Mouse (Mus musculus): ENCODE data around the gene Trpm8. TPM values are rescaled to one million over a fixed set of nuclear protein-coding genes. Genes with fewer than 3 reads are reported as not detected.
A peak's percentile ranks its signal among the peaks of the same experiment; 100 is the strongest.

Trpm8 gene
- polyA plus RNA-seq, 1 experiment from 2014 or later = 0.14 TPM

DNA sequence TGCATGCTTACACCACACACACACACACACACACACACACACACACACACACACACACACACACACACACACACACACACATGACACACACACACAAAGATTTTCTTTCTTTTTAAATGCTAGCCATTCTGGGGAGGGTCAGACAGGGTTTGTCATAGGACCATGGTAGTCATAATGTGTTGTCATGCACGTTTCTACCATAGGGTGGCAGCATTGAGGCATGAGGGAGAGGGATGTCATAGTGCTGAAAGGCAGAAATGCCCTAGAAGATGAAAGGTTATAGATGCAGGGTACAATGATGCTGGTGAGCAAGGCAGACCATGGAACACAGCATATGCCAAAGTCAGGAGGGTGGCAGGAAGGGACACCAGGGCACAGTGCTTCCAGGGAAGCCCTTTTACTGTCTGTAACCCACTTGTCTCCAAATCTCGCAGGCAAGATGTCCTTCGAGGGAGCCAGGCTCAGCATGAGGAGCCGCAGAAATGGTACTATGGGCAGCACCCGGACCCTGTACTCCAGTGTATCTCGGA is 41.1 kb downstream of the Trpm8 start:
- H3K27me3 ChIP-seq (ENCODE audit: control insufficient read depth, insufficient read depth, low read length) = no peaks in the 10 kb centered on the region
- H3K36me3 ChIP-seq (ENCODE audit: control insufficient read depth, insufficient read depth, low read length) = no peaks in the 10 kb centered on the region
- no peaks in the 10 kb centered on the region for H3K9me3 ChIP-seq (ENCODE audit: control insufficient read depth, low read length)
- H3K27ac ChIP-seq (replicated peaks; ENCODE audit: low read depth, low read length) = no peak overlapping the region
- no peak overlapping the region for H3K4me3 ChIP-seq (replicated peaks; ENCODE audit: low read depth, low read length)
- no peak overlapping the region for H3K9ac ChIP-seq (replicated peaks; ENCODE audit: low read length)
- ATAC-seq (ENCODE audit: low FRiP score, low TSS enrichment) (no peak), DNase-seq (peak; percentile 77)
- H3K4me2 ChIP-seq (ENCODE audit: low read length) = no peak overlapping the region
- H3K4me1 ChIP-seq (ENCODE audit: control insufficient read depth, insufficient read depth, low read length) = no peaks in the 10 kb centered on the region
- WGBS = 77% methylated on average over 6 of the region's 6 CpGs

DNA sequence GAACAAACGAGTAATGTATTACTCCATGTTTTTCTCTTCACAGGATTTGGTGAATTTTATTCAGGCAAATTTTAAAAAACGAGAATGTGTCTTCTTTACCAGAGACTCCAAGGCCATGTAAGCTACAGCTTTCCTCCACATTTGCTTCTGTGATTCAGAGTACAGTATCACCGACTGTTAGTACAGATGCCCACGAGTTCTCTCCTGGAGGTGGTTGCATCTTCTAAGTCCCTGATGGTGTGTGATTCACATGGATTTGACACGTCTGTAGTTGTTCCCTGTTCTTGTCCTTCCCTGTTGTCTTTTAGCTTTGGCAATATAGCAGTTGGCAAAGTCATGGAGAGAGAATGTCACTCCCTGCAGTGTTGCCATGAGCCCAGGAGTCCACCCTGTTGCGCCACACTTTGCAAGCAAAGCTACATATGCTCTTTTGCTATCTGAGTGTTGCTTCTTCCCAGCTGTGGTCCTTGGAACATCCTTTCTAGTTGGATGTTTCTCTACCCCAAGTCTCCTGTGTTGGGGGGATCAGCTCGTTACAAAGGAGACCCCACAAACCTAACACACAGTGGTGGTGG is 43.4 kb downstream of the Trpm8 start:
- Histone ChIP-seq H3K9ac (replicated peaks; ENCODE audit: low read length) (no peak overlapping the region), H3K4me1 (ENCODE audit: control insufficient read depth, insufficient read depth, low read length) (no peaks in the 10 kb centered on the region), H3K27me3 (ENCODE audit: control insufficient read depth, insufficient read depth, low read length) (no peaks in the 10 kb centered on the region), H3K9me3 (ENCODE audit: control insufficient read depth, low read length) (no peaks in the 10 kb centered on the region), H3K36me3 (ENCODE audit: control insufficient read depth, insufficient read depth, low read length) (no peaks in the 10 kb centered on the region), H3K27ac (replicated peaks; ENCODE audit: low read depth, low read length) (no peak overlapping the region), H3K4me2 (ENCODE audit: low read length) (no peak overlapping the region), H3K4me3 (replicated peaks; ENCODE audit: low read depth, low read length) (no peak overlapping the region)
- DNase-seq (no peak), ATAC-seq (ENCODE audit: low FRiP score, low TSS enrichment) (no peak)
- 75% methylated on average over 7 of the region's 7 CpGs for WGBS

DNA sequence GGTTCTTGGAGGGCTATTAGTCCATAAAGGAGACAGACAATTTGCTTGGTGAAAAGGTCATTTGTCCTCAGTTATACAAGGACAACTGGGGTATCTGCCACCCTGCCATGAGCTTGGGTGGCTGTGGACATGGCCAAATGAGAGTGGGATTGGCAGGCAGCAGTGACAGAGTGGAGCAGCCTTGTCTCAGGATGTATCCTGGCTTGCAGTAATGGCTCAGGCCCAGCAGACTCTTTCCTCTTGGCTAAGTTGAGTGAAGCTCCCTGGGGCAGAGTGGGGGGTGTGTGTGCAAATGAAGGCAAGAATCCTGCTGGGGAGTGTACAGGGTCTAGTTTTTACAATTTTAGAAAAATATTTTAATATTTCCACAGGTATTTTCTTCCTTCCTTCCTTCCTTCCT is 44.7 kb downstream of the Trpm8 start:
- H3K9ac ChIP-seq (replicated peaks; ENCODE audit: low read length) = no peak overlapping the region
- H3K27ac ChIP-seq (replicated peaks; ENCODE audit: low read depth, low read length) = no peak overlapping the region
- no peak for DNase-seq
- no peaks in the 10 kb centered on the region for H3K9me3 ChIP-seq (ENCODE audit: control insufficient read depth, low read length)
- no peaks in the 10 kb centered on the region for H3K36me3 ChIP-seq (ENCODE audit: control insufficient read depth, insufficient read depth, low read length)
- no peak overlapping the region for H3K4me3 ChIP-seq (replicated peaks; ENCODE audit: low read depth, low read length)
- H3K27me3 ChIP-seq (ENCODE audit: control insufficient read depth, insufficient read depth, low read length) = no peaks in the 10 kb centered on the region
- no peaks in the 10 kb centered on the region for H3K4me1 ChIP-seq (ENCODE audit: control insufficient read depth, insufficient read depth, low read length)
- no peak for ATAC-seq (ENCODE audit: low FRiP score, low TSS enrichment)
- no peak overlapping the region for H3K4me2 ChIP-seq (ENCODE audit: low read length)

DNA sequence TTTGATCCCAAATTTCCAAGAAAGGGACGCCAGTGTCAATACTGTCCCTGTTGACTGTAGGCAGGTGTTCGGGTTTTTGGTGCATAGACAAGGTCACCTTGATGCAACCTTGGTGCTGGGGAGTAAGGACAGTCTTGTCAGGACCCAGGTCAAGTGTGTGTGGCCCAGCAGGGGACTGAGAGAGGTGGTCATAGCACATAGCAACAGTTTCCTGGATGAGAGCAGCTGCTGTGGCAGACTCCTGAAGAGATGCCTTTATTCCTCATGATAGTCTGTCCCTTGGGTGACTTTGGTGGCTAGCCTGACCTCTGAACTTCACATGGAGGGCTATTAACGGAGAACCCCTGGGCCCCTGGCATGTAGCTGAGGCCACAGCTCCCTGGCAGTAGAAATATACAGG is 45.6 kb downstream of the Trpm8 start:
- DNase-seq (no peak), ATAC-seq (ENCODE audit: low FRiP score, low TSS enrichment) (no peak)
- H3K9me3 ChIP-seq (ENCODE audit: control insufficient read depth, low read length) = no peaks in the 10 kb centered on the region
- 73% methylated on average over 3 of the region's 3 CpGs for WGBS
- no peaks in the 10 kb centered on the region for H3K27me3 ChIP-seq (ENCODE audit: control insufficient read depth, insufficient read depth, low read length)
- H3K36me3 ChIP-seq (ENCODE audit: control insufficient read depth, insufficient read depth, low read length) = no peaks in the 10 kb centered on the region
- no peak overlapping the region for H3K9ac ChIP-seq (replicated peaks; ENCODE audit: low read length)
- no peak overlapping the region for H3K27ac ChIP-seq (replicated peaks; ENCODE audit: low read depth, low read length)
- no peak overlapping the region for H3K4me2 ChIP-seq (ENCODE audit: low read length)
- H3K4me3 ChIP-seq (replicated peaks; ENCODE audit: low read depth, low read length) = no peak overlapping the region
- H3K4me1 ChIP-seq (ENCODE audit: control insufficient read depth, insufficient read depth, low read length) = no peaks in the 10 kb centered on the region

DNA sequence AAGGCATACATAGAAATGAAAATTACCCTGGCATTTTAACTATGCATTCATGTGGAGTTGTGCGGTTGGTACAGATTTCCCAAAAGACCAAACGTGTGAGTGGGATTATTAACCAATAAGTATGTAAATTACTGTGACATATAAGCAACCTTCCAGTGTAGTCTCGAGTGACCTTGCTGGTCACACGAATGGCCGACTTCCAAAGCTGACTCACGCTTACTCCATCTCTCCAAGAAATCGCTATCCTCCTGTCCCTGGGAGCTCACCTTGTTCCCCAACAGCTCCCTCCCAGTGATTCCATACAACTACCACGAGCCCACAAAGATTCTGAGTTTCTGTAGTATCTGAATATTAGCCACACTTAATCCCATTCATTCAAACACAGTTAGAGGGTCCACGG is 62.0 kb downstream of the Trpm8 start:
- peak; percentile 24 for DNase-seq
- H3K36me3 ChIP-seq (ENCODE audit: control insufficient read depth, insufficient read depth, low read length) = no peaks in the 10 kb centered on the region

DNA sequence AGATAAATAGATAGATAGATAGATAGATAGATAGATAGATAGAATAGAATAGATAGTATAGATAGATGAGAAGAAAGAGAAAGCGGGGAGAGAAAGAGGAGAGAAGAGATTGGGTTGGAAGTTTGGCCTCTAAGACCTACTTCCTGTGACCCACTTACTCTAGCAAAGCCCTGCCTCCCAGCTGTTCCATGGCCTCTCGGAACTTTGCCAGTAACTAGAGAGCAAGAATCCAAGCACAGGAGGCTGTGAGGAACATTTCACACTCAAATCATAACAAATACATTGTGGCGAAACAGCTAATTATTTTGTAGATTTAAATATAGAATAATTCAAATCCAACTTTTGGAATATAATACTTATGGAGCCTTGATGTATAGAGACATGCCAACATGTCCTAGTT is 65.2 kb downstream of the Trpm8 start:
- Histone ChIP-seq H3K4me1 (ENCODE audit: control insufficient read depth, insufficient read depth, low read length) (no peaks in the 10 kb centered on the region), H3K9ac (replicated peaks; ENCODE audit: low read length) (no peak overlapping the region), H3K4me2 (ENCODE audit: low read length) (no peak overlapping the region), H3K4me3 (replicated peaks; ENCODE audit: low read depth, low read length) (no peak overlapping the region), H3K9me3 (ENCODE audit: control insufficient read depth, low read length) (no peaks in the 10 kb centered on the region), H3K36me3 (ENCODE audit: control insufficient read depth, insufficient read depth, low read length) (no peaks in the 10 kb centered on the region), H3K27me3 (ENCODE audit: control insufficient read depth, insufficient read depth, low read length) (no peaks in the 10 kb centered on the region), H3K27ac (replicated peaks; ENCODE audit: low read depth, low read length) (no peak overlapping the region)
- 90% methylated on average over 3 of the region's 3 CpGs for WGBS
- no peak for DNase-seq
- ATAC-seq (ENCODE audit: low FRiP score, low TSS enrichment) = no peak

More for the DNA sequence above, 62.0 kb downstream of the Trpm8 start:
- no peaks in the 10 kb centered on the region for H3K27me3 ChIP-seq (ENCODE audit: control insufficient read depth, insufficient read depth, low read length)
- H3K4me3 ChIP-seq (replicated peaks; ENCODE audit: low read depth, low read length) = no peak overlapping the region
- no peak overlapping the region for H3K9ac ChIP-seq (replicated peaks; ENCODE audit: low read length)
- no peak for ATAC-seq (ENCODE audit: low FRiP score, low TSS enrichment)
- WGBS = 63% methylated on average over 9 of the region's 9 CpGs
- no peak overlapping the region for H3K4me2 ChIP-seq (ENCODE audit: low read length)
- H3K9me3 ChIP-seq (ENCODE audit: control insufficient read depth, low read length) = no peaks in the 10 kb centered on the region
- H3K4me1 ChIP-seq (ENCODE audit: control insufficient read depth, insufficient read depth, low read length) = no peaks in the 10 kb centered on the region
- no peak overlapping the region for H3K27ac ChIP-seq (replicated peaks; ENCODE audit: low read depth, low read length)

DNA sequence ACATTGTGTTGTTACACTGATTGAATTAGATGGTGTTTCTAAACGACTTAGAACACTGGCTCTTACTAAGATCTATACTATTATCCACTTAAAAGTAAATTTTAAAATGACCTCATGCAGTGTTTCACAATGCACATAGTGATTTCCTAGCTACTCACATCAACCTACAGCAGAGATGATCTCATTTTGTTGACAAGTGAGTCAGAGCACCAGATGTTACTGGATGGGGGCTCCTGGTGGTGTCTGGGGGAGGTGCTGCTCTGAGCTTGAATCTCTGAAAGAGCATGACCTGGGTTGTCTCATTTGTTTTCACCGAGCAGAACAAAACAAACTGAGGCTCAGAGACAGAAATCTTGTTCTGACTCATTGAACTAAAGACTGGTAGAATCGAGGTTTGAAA is 68.1 kb downstream of the Trpm8 start:
- DNase-seq = no peak
- ATAC-seq (ENCODE audit: low FRiP score, low TSS enrichment) = no peak
- H3K36me3 ChIP-seq (ENCODE audit: control insufficient read depth, insufficient read depth, low read length) = no peaks in the 10 kb centered on the region
- no peaks in the 10 kb centered on the region for H3K4me1 ChIP-seq (ENCODE audit: control insufficient read depth, insufficient read depth, low read length)
- H3K4me3 ChIP-seq (replicated peaks; ENCODE audit: low read depth, low read length) = no peak overlapping the region
- H3K27ac ChIP-seq (replicated peaks; ENCODE audit: low read depth, low read length) = no peak overlapping the region
- 23% methylated on average over 3 of the region's 3 CpGs for WGBS
- no peak overlapping the region for H3K4me2 ChIP-seq (ENCODE audit: low read length)
- H3K9ac ChIP-seq (replicated peaks; ENCODE audit: low read length) = no peak overlapping the region
- no peaks in the 10 kb centered on the region for H3K9me3 ChIP-seq (ENCODE audit: control insufficient read depth, low read length)
- H3K27me3 ChIP-seq (ENCODE audit: control insufficient read depth, insufficient read depth, low read length) = no peaks in the 10 kb centered on the region

DNA sequence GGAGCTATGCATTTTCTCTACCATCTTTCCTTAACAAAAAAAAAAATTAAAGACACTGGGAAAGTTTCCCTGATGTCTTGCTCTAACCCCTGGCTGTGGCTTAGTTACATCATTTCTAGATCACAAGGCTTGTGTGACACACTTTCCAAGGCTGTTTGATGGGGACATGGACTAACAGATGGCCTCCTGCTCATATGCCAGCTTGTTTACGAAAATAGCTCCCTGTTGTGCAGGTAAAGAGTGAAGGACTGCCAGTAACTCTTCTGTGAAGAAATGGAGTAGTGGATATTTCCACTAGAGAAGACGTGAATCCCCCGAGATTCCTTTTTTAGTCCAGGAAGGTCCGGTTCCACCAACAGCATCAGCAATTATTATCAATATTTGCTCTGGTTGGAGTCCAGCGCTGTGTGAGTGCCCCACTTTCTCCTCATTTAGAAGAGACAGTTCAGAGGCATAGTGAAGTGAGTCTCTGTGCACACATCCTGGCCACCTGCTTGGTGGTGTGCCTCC is 71.1 kb downstream of the Trpm8 start:
- DNase-seq (no peak), ATAC-seq (ENCODE audit: low FRiP score, low TSS enrichment) (no peak)
- H3K4me3 ChIP-seq (replicated peaks; ENCODE audit: low read depth, low read length) = no peak overlapping the region
- WGBS = 89% methylated on average over 5 of the region's 5 CpGs
- H3K4me1 ChIP-seq (ENCODE audit: control insufficient read depth, insufficient read depth, low read length) = no peaks in the 10 kb centered on the region
- no peak overlapping the region for H3K27ac ChIP-seq (replicated peaks; ENCODE audit: low read depth, low read length)
- H3K9ac ChIP-seq (replicated peaks; ENCODE audit: low read length) = no peak overlapping the region
- H3K36me3 ChIP-seq (ENCODE audit: control insufficient read depth, insufficient read depth, low read length) = no peaks in the 10 kb centered on the region
- no peaks in the 10 kb centered on the region for H3K9me3 ChIP-seq (ENCODE audit: control insufficient read depth, low read length)
- no peak overlapping the region for H3K4me2 ChIP-seq (ENCODE audit: low read length)
- no peaks in the 10 kb centered on the region for H3K27me3 ChIP-seq (ENCODE audit: control insufficient read depth, insufficient read depth, low read length)

DNA sequence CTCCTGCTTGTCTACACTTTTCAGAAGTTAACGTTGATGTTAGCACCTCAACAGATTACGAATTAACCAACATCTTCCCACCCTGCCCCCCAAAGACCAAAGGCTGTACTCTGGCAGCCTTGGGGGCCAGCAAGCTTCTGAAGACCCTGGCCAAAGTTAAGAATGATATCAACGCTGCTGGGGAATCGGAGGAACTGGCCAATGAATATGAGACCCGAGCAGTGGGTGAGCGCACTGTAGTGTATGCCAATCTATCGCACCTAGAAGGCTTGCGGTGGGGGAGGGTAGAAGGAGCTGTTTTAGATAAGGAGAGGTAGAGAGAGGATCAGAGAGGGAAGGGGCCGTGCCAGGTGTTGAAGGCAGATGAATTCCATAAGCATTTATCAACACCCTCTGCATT is 73.3 kb downstream of the Trpm8 start:
- Histone ChIP-seq H3K4me3 (replicated peaks; ENCODE audit: low read depth, low read length) (no peak overlapping the region), H3K9ac (replicated peaks; ENCODE audit: low read length) (no peak overlapping the region), H3K4me2 (ENCODE audit: low read length) (no peak overlapping the region), H3K9me3 (ENCODE audit: control insufficient read depth, low read length) (no peaks in the 10 kb centered on the region), H3K27ac (replicated peaks; ENCODE audit: low read depth, low read length) (no peak overlapping the region), H3K36me3 (ENCODE audit: control insufficient read depth, insufficient read depth, low read length) (no peaks in the 10 kb centered on the region), H3K27me3 (ENCODE audit: control insufficient read depth, insufficient read depth, low read length) (no peaks in the 10 kb centered on the region), H3K4me1 (ENCODE audit: control insufficient read depth, insufficient read depth, low read length) (no peaks in the 10 kb centered on the region)
- 91% methylated on average over 9 of the region's 9 CpGs for WGBS
- ATAC-seq (ENCODE audit: low FRiP score, low TSS enrichment) (no peak), DNase-seq (no peak)

All from midbrain, embryonic 14.5 days (tissue).